Mouse (Mus musculus): ENCODE data around the gene R3hdm4.

GRCm38 (mm10) chr10:79872862-79873261 is 48.1 kb downstream of the R3hdm4 start:
- TF ChIP-seq CTCF (IDR thresholded peaks at IDR 0.05; ENCODE audit: low read depth, low read length), result no peak
- TF ChIP-seq POLR2A (IDR thresholded peaks at IDR 0.05; ENCODE audit: extremely low read depth, insufficient read depth, low read length), result no peak

Data from liver, adult 2 months (tissue).